Mouse (Mus musculus) 3T3-L1 (cell line): ENCODE data around the gene Olfr187.
"Not testable (repeated sequence)": the region's sequence is repeated elsewhere in the genome, so short reads cannot be mapped to it uniquely, and the experiment has no call there.

Experiments
- DNase-seq: peaks from one replicate; pipeline ENCODE4 v3.0.0-alpha.2; 2015; ENCODE audit warnings: low read depth, low spot score

The Olfr187 gene

GRCm38 (mm10) chr16:59039710-59040109 lies at the start of gene Olfr187:
TSS of gene Olfr187 (minus strand) at chr16:59039767.
- no peak for DNase-seq

DNA sequence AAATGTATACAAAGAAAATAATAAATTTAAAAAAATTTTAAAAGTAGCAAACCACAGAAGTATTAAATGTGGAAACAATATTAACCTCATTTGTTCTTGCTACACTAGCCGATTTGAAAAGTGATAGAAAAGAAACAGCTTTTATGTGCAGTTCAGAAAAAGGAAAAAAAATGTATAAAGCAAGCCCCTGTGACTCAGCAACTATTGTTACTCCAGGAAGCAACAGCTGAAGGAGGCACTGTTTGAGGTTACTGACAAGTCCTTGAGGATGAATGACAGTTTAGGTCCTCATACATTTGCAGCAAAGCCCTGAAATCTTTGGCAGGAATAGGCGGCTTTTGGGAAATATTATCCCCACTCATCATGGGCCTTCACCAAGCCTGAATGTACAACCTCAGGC lies 41.5 kb upstream of the Olfr187 start:
- DNase-seq: not testable (repeated sequence)

GRCm38 (mm10) chr16:59077905-59078304 lies 38.3 kb upstream of the Olfr187 start, which contains the start of gene Olfr190:
TSS of gene Olfr190 (minus strand) at chr16:59078005.
- DNase-seq: no peak

GRCm38 (mm10) chr16:59073520-59073919 lies 34.0 kb upstream of the Olfr187 start:
- no peak for DNase-seq

GRCm38 (mm10) chr16:59071755-59072154 lies 32.2 kb upstream of the Olfr187 start:
- DNase-seq: no peak

DNA sequence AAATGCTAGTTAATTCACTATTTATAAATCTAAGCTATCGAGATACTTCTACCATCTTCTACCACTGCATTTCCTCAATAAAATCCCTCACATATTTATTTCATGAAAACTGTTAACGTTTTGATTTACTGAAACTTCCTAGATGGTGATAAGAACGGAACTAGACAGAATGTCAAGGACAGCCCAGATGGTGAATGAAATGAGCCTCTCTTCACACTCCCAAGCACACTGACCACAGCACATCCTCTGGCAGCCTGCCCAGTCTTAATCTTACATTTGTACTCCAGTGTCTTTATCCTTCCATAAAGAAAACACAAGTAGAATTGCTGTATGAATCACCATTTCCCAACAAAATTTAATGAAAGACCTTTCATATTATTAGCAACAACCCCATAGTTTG lies 22.8 kb upstream of the Olfr187 start:
- not testable (repeated sequence) for DNase-seq

DNA sequence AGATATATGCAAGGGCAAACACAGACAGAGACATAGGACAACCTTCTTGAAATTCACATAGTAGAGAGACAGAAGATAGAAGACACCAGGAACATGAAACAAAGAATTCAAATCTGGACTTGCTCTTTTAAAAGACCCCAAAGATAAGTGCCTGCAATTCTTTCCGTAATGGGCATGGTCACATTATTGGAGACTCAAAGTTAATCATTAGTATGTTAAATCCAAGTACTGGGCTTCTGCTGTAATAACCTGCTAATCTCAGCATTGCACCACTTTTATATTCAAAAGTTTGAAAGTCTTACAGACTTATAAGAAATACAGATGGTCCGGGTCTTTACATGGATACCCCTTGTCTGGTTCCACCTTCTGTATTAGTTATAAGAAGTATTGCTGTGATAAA lies 9.7 kb upstream of the Olfr187 start:
- DNase-seq: not testable (repeated sequence)

- no peak for DNase-seq
Observed at GRCm38 (mm10) chr16:59048860-59049259, 9.3 kb upstream of the Olfr187 start.

- DNase-seq: no peak
Observed at GRCm38 (mm10) chr16:59047579-59047978, 8.0 kb upstream of the Olfr187 start.

GRCm38 (mm10) chr16:59045835-59046234 lies 6.3 kb upstream of the Olfr187 start:
- DNase-seq: no peak

DNA sequence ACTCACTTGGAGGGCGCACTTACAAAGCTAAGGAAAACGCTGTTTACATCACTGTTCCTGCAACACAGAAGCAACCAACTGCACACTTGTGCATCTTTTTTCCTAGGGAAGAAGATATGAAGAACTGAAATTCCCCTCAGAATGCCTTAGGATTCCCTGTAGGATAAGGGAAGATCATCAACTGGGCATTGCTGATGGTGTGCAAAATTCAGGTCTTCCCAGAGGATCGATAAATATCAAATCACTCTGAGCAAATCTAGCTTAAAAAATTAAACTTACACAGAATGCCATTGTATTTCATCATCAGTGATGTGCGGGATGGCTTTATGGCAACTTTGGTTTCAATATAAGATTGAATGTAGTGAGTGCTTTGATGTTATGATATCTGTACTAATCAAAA lies 9.4 kb downstream of the Olfr187 start, which contains the start of gene Olfr186:
TSS of gene Olfr186 (minus strand) at position 101 of the 400 bp plus-strand sequence.
- DNase-seq: no peak

- no peak for DNase-seq
Observed at GRCm38 (mm10) chr16:59013357-59014018, 26.1 kb downstream of the Olfr187 start.

- DNase-seq: no peak
Observed at GRCm38 (mm10) chr16:59007146-59007545, 32.4 kb downstream of the Olfr187 start.

DNA sequence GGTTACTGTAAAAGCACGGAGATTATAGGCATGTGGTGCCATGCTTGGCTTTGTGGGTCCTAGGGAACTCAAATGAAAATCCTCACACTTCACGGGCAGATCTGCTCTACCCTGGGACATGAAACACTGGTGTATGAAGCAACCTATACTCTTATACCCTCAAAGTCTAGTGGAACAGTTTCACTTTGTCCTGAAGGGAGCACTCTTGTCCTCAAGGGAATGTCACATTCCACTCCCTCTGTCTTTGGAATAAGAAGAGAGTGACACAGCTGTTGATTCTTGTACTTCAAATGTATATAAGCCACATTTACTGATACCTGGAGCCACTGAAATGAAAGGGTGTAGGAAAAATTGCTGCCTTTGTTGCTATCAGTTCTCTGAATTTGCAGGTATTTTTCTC lies 44.5 kb downstream of the Olfr187 start, which contains the start of gene Olfr183:
TSS of gene Olfr183 (plus strand) at position 301 of the 400 bp plus-strand sequence.
- DNase-seq: no peak
